Mouse (Mus musculus): ENCODE data around the gene Tubb1. TPM values are rescaled to one million over a fixed set of nuclear protein-coding genes. Genes with fewer than 3 reads are reported as not detected.

Gene Tubb1
- polyA plus RNA-seq, 1 experiment from 2014 or later, result 11.0 TPM

DNA sequence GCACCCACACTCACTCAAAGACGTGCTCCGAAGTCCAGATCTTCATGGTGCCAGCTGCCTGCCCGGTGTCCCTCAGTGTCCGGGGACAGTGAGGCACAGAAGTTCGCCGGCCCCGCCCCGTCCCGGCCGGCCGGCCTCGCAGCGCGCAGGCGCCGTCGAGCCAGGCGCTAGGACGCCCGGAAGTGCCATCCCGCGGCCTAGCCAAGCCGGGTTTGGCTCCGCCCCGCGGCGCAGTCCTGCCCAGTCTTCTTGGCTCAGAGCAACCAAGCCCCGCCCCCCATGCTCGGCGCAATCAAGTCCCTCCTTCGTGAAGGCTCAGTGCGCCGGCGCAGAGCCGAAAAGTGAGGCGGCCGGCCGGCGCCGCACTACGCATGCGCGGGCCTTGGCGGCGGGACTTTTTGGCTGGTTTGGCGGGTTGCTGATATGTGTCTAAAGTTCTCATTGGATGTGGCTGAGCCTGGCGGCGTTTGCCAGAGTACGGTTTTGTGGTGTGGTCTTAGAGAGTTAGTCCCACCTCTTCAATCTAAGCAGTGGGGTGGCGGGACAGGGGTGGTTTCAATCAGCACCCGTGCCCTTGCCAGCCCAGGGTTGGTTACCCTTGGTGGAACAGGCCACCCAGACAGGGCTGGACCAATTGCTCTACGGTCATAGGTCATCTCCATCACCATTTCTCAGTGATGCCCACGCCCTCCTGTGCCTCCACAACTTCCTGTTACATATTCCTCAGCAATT lies 22.5 kb downstream of the Tubb1 start, which contains the start of gene Prelid3b:
Gene Prelid3b, minus strand, starts transcription at position 264 of the 732 bp plus-strand sequence.
- peak; percentile 99 for ATAC-seq (replicated peaks; ENCODE audit: insufficient number of reproducible peaks, low FRiP score, low TSS enrichment)
- H3K27ac ChIP-seq (ENCODE audit: low read depth, low read length), result peak within 1 kb of the TSS; percentile 78
- WGBS (ENCODE audit: insufficient replicate concordance), result 1% methylated on average over 49 of the region's 53 CpGs
- peaks cover 19% of the 10 kb centered on the region for H3K4me1 ChIP-seq (ENCODE audit: control insufficient read depth, insufficient read depth, low read length)
- no peaks in the 10 kb centered on the region for H3K9me3 ChIP-seq (replicated peaks; ENCODE audit: control insufficient read depth, low read length)
- peak within 1 kb of the TSS; percentile 84 for H3K9ac ChIP-seq (ENCODE audit: low read depth, low read length)
- H3K27me3 ChIP-seq (ENCODE audit: control insufficient read depth, insufficient read depth, low read length), result no peaks in the 10 kb centered on the region
- H3K4me2 ChIP-seq, result peak within 1 kb of the TSS; percentile 88
- H3K4me3 ChIP-seq (ENCODE audit: low read depth, low read length), result peak within 1 kb of the TSS; percentile 67
- no peaks in the 10 kb centered on the region for H3K36me3 ChIP-seq (ENCODE audit: control insufficient read depth, insufficient read depth, low read length)

DNA sequence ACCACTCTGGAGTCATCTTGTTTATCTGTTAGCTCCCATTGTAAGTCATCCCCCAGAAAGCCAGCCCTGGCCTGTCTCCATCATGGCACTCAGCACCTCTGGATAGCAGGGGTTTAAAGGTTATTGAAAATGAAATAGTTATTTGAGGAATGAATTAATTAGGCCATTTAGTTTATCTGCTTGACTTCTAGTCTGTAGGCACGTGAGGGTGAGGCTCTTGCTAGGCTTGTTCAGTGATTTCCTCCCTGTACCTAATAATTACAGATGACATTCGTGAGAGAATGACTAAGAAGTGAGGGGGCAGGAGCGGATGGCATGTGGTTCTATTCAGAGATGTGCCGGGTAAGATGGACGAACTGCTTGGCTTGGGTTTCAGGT lies 23.0 kb downstream of the Tubb1 start:
- Histone ChIP-seq H3K36me3 (ENCODE audit: control insufficient read depth, insufficient read depth, low read length) (no peaks in the 10 kb centered on the region), H3K9me3 (replicated peaks; ENCODE audit: control insufficient read depth, low read length) (no peaks in the 10 kb centered on the region), H3K27ac (ENCODE audit: low read depth, low read length) (peak overlapping the region; percentile 78), H3K27me3 (ENCODE audit: control insufficient read depth, insufficient read depth, low read length) (no peaks in the 10 kb centered on the region), H3K4me3 (ENCODE audit: low read depth, low read length) (peak overlapping the region; percentile 67), H3K4me1 (ENCODE audit: control insufficient read depth, insufficient read depth, low read length) (peaks cover 19% of the 10 kb centered on the region), H3K4me2 (peak overlapping the region; percentile 78), H3K9ac (ENCODE audit: low read depth, low read length) (peak overlapping the region; percentile 75)
- whole genome bisulfite sequencing (ENCODE audit: insufficient replicate concordance), result 84% methylated on average over 5 of the region's 5 CpGs
- no peak for ATAC-seq (replicated peaks; ENCODE audit: insufficient number of reproducible peaks, low FRiP score, low TSS enrichment)

DNA sequence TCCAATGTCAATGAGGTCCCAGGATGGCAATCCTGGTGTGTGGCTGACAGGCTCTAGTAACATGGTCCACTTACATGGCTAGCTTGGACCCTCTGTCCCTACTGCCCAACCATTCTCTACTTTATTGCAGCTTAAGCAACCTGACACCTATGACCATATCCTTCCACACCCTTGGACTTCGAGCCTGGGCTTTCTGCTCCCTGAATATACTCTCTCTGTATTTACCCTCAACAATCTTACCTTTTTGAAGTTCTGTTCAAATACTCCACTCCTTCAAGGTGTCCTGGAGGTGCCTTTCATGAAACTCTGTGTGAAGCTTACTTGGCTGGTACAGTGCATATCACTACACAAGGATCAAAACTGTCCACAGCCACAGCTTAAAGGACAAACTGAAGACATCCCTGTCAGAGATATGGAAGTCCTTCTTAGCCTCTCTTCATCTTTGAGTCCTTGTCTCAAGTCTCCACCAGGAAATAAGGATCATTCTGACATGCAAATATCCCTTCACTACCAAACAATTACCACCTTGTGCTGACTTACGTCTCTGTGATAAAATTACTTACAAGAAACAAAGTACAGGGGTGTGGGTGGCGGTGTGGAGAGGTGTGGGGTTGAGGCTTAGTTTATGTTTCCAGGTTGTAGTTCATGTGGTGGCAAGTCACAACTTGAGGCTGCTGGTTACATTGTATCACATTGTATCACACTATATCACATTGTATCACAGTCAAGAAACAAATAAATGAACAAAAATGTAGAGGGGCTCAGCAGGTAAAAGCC lies 27.2 kb downstream of the Tubb1 start:
- WGBS (ENCODE audit: insufficient replicate concordance), result 69% methylated on average over 3 of the region's 3 CpGs

DNA sequence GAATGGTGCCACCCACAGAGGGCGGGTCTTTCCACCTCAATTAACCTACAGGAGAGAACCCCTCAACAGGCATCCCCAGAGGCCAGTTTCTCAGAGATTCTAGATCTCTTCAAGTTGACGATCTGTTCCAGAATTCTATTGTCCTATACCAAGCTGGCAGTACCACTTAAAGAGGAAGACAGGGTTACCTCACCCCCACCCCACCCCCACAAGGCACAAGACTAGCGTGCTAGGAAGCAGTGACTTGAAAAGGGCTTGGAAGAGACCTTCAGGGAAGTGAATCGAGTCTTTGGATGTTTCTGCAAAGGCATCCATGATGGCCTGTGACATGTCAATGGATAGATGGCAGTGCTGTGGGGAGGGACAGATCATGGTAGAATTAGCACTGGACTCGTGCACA lies 28.3 kb downstream of the Tubb1 start:
- H3K4me1 ChIP-seq (ENCODE audit: control insufficient read depth, insufficient read depth, low read length), result no peaks in the 10 kb centered on the region
- no peak overlapping the region for H3K4me3 ChIP-seq (ENCODE audit: low read depth, low read length)
- H3K27me3 ChIP-seq (ENCODE audit: control insufficient read depth, insufficient read depth, low read length), result no peaks in the 10 kb centered on the region
- ATAC-seq (replicated peaks; ENCODE audit: insufficient number of reproducible peaks, low FRiP score, low TSS enrichment), result no peak
- no peak overlapping the region for H3K4me2 ChIP-seq
- no peak overlapping the region for H3K27ac ChIP-seq (ENCODE audit: low read depth, low read length)
- H3K9me3 ChIP-seq (replicated peaks; ENCODE audit: control insufficient read depth, low read length), result no peaks in the 10 kb centered on the region
- WGBS (ENCODE audit: insufficient replicate concordance), result 67% methylated on average over 5 of the region's 5 CpGs
- H3K36me3 ChIP-seq (ENCODE audit: control insufficient read depth, insufficient read depth, low read length), result no peaks in the 10 kb centered on the region
- no peak overlapping the region for H3K9ac ChIP-seq (ENCODE audit: low read depth, low read length)

More for the DNA sequence above, 27.2 kb downstream of the Tubb1 start:
- no peak overlapping the region for H3K4me2 ChIP-seq
- no peaks in the 10 kb centered on the region for H3K27me3 ChIP-seq (ENCODE audit: control insufficient read depth, insufficient read depth, low read length)
- no peak for ATAC-seq (replicated peaks; ENCODE audit: insufficient number of reproducible peaks, low FRiP score, low TSS enrichment)
- no peaks in the 10 kb centered on the region for H3K36me3 ChIP-seq (ENCODE audit: control insufficient read depth, insufficient read depth, low read length)
- no peak overlapping the region for H3K27ac ChIP-seq (ENCODE audit: low read depth, low read length)
- H3K9ac ChIP-seq (ENCODE audit: low read depth, low read length), result no peak overlapping the region
- no peaks in the 10 kb centered on the region for H3K9me3 ChIP-seq (replicated peaks; ENCODE audit: control insufficient read depth, low read length)
- no peak overlapping the region for H3K4me3 ChIP-seq (ENCODE audit: low read depth, low read length)
- 0 out of 2 replicates have a peak, but pooled peaks cover 5% of the 10 kb centered on the region for H3K4me1 ChIP-seq (ENCODE audit: control insufficient read depth, insufficient read depth, low read length)

DNA sequence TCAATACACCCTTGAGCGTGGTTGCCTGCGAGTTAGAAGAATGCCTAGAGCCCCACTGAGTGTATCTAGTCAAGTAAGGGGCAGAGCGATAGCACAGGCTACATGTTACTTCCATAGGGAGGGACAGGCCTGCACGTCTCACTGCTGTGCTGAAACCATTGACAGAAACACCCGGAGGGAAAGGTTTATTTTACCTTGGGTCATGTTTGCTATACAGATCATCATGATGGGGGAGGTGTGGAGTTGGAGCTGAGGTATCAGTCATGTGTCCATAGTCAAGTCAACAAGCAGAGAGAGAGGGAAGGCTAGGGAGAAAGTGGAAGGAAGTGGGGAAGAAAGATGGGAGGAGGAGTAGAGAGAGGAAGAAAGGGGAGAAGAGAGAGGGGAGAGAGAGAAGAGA lies 36.5 kb downstream of the Tubb1 start:
- Histone ChIP-seq H3K4me3 (ENCODE audit: low read depth, low read length) (no peak overlapping the region), H3K36me3 (ENCODE audit: control insufficient read depth, insufficient read depth, low read length) (no peaks in the 10 kb centered on the region), H3K9me3 (replicated peaks; ENCODE audit: control insufficient read depth, low read length) (no peaks in the 10 kb centered on the region), H3K27me3 (ENCODE audit: control insufficient read depth, insufficient read depth, low read length) (no peaks in the 10 kb centered on the region), H3K27ac (ENCODE audit: low read depth, low read length) (no peak overlapping the region), H3K4me1 (ENCODE audit: control insufficient read depth, insufficient read depth, low read length) (no peaks in the 10 kb centered on the region), H3K4me2 (no peak overlapping the region), H3K9ac (ENCODE audit: low read depth, low read length) (no peak overlapping the region)
- WGBS (ENCODE audit: insufficient replicate concordance), result 73% methylated on average over 5 of the region's 5 CpGs
- ATAC-seq (replicated peaks; ENCODE audit: insufficient number of reproducible peaks, low FRiP score, low TSS enrichment), result no peak

DNA sequence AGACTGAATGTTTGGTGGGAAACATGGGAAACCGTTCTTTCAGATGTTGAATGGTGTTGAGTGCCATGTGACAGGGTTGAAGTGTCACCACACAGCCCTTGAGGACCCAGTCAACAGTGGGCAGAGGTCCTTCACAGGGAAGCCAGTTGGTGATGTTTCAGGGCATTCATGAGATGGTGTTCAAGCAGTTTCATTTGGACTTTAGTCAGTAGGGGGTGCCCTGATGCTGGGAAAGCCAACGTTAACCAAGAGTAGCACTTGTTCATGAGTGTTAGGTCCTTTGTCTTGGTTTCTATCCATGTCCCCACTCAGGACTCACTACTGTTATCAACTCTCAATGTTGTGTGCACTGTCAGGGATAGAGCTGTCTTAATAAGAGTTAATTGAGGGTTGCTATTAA lies 42.4 kb downstream of the Tubb1 start:
- Histone ChIP-seq H3K9me3 (replicated peaks; ENCODE audit: control insufficient read depth, low read length) (no peaks in the 10 kb centered on the region), H3K27ac (ENCODE audit: low read depth, low read length) (no peak overlapping the region), H3K27me3 (ENCODE audit: control insufficient read depth, insufficient read depth, low read length) (no peaks in the 10 kb centered on the region), H3K4me3 (ENCODE audit: low read depth, low read length) (no peak overlapping the region), H3K4me1 (ENCODE audit: control insufficient read depth, insufficient read depth, low read length) (no peaks in the 10 kb centered on the region), H3K4me2 (no peak overlapping the region), H3K36me3 (ENCODE audit: control insufficient read depth, insufficient read depth, low read length) (no peaks in the 10 kb centered on the region), H3K9ac (ENCODE audit: low read depth, low read length) (no peak overlapping the region)
- WGBS (ENCODE audit: insufficient replicate concordance), result 67% methylated on average over 2 of the region's 2 CpGs
- no peak for ATAC-seq (replicated peaks; ENCODE audit: insufficient number of reproducible peaks, low FRiP score, low TSS enrichment)

DNA sequence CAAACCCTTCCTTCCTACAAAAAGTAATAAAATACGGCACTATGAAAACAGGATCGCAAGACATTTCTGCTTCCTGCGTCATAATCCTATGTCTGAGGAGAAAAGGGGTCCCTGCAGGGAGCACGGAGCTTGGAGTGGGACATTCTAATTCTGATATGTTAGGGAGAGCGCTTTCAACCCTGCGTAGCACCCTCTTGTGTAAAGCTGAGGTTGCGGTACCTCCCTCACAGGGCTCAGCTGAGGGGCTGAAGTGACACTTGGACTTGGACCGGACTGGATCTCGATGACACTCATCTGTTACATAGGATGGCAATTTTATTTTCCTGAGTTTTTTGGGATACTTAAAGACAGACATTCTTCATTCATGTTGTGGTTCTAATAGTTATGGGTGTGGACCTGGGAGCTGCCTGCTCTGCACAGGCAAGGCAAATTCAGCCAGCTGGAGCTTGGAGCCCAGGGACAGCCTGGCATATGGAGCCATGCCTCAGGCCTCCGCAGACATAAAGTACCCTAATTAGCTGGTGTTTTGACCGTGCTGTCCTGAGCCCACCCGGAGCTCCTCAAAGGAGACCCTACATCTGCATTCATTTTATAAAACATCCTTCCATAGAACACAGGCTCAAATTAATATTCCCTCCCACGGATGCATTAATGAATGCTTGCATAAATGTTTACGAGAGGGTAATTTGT lies 50.5 kb downstream of the Tubb1 start:
- Histone ChIP-seq H3K27me3 (ENCODE audit: control insufficient read depth, insufficient read depth, low read length) (no peaks in the 10 kb centered on the region), H3K4me3 (ENCODE audit: low read depth, low read length) (no peak overlapping the region), H3K36me3 (ENCODE audit: control insufficient read depth, insufficient read depth, low read length) (no peaks in the 10 kb centered on the region), H3K4me2 (no peak overlapping the region), H3K9me3 (replicated peaks; ENCODE audit: control insufficient read depth, low read length) (no peaks in the 10 kb centered on the region), H3K9ac (ENCODE audit: low read depth, low read length) (no peak overlapping the region), H3K27ac (ENCODE audit: low read depth, low read length) (no peak overlapping the region), H3K4me1 (ENCODE audit: control insufficient read depth, insufficient read depth, low read length) (no peaks in the 10 kb centered on the region)
- 83% methylated on average over 14 of the region's 14 CpGs for WGBS (ENCODE audit: insufficient replicate concordance)
- no peak for ATAC-seq (replicated peaks; ENCODE audit: insufficient number of reproducible peaks, low FRiP score, low TSS enrichment)

DNA sequence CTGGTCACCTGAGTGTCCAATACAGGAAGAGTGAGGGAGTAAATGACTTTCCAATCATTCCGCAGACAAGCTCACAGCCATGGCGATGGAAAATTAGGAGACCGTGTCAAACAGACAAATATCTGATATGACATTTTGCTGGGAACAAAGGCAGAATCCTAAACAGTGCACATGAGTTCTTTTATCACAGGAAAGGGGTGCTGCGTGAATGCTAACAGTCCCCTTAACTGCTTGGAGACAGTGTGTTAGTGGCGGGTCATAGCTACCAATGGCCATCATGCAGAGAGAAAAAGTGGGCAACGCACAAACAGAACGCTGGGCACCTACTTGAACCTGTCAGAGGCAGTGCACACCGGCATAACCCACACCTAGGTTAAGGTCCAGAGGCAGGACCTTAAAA lies 51.0 kb downstream of the Tubb1 start:
- Histone ChIP-seq H3K27me3 (ENCODE audit: control insufficient read depth, insufficient read depth, low read length) (no peaks in the 10 kb centered on the region), H3K4me1 (ENCODE audit: control insufficient read depth, insufficient read depth, low read length) (no peaks in the 10 kb centered on the region), H3K36me3 (ENCODE audit: control insufficient read depth, insufficient read depth, low read length) (no peaks in the 10 kb centered on the region), H3K9ac (ENCODE audit: low read depth, low read length) (no peak overlapping the region), H3K27ac (ENCODE audit: low read depth, low read length) (no peak overlapping the region), H3K9me3 (replicated peaks; ENCODE audit: control insufficient read depth, low read length) (no peaks in the 10 kb centered on the region), H3K4me3 (ENCODE audit: low read depth, low read length) (no peak overlapping the region), H3K4me2 (no peak overlapping the region)
- no peak for ATAC-seq (replicated peaks; ENCODE audit: insufficient number of reproducible peaks, low FRiP score, low TSS enrichment)
- 81% methylated on average over 8 of the region's 8 CpGs for WGBS (ENCODE audit: insufficient replicate concordance)
